8 mouse cellular contexts compared by ENCODE assay signal in the genomic region with DNA sequence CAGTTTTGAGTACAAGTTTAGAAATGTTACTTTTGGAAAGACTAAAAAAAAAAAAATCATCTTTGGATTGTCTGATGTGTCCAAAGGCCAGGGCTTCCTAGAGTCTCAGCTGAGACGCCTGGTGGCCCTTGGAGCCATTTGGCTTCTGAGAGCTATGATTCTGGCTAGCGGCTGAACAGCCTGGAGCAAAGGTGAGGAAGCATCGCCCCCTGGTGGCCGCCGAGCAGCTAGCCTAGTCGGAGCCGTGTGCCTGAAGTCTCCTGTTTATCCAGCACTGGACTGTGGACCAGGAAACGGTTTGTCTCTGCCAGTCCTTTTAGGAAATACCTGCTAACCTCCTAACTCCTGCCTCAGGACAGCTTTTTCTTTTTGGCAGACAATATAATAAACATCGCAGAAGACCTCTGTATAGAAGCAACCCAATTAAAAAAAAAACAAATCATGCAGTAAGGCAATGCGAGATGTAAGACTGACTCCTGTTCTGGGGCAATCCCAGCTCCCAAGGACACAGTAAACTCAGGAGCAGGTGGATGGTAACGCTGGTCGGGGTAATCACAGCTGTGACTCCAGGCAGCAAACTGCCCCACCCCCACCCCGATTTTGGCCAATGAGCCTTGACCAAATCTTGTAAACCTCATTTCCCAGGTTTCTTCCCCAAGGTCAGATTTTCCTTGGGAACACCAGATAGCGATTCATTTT. TPM values are rescaled to one million over a fixed set of nuclear protein-coding genes. Genes with fewer than 3 reads are reported as not detected.
DNase-seq lines count a peak whose midpoint lies in the region; ATAC-seq and TF ChIP-seq lines count a peak whose summit lies in the region.

No protein-coding gene starts in this region.

- peak; percentile 83 for ATAC-seq in erythroblast, adult 5-6 weeks (replicated peaks; ENCODE audit: low FRiP score, poor library complexity, severe bottlenecking)
- ATAC-seq in heart, postnatal 0 days (ENCODE audit: insufficient read depth, low read depth) = peak; percentile 78
- ATAC-seq in liver, embryonic 13.5 days (ENCODE audit: low read depth) = peak; percentile 70
- ATAC-seq in stomach, embryonic 14.5 days (ENCODE audit: insufficient number of reproducible peaks, insufficient read depth, low FRiP score, low read depth) = peak; percentile 76; the same call in 1 of the 2 replicates

- H3K4me2 ChIP-seq in heart, postnatal 0 days (ENCODE audit: low read depth, low read length) = no peak overlapping the region
- no peak overlapping the region for H3K4me2 ChIP-seq in liver, embryonic 13.5 days
- no peak overlapping the region for H3K4me2 ChIP-seq in stomach, embryonic 14.5 days (replicated peaks; ENCODE audit: low read depth, low read length)

- H3K27ac ChIP-seq in bone marrow, adult 2 months (ENCODE audit: control insufficient read depth, insufficient read depth, low read depth, low read length, poor library complexity) = no peak overlapping the region
- H3K27ac ChIP-seq in heart, postnatal 0 days (ENCODE audit: low read depth) = no peak overlapping the region
- no peak overlapping the region for H3K27ac ChIP-seq in liver, embryonic 13.5 days
- H3K27ac ChIP-seq in stomach, embryonic 14.5 days (ENCODE audit: low read length) = no peak overlapping the region

- TF ChIP-seq EP300 in heart, postnatal 0 days (IDR thresholded peaks at IDR 0.05; ENCODE audit: low read depth) = no peak

- no peak for TF ChIP-seq POLR2A in bone marrow, adult 2 months (IDR thresholded peaks at IDR 0.05; ENCODE audit: borderline replicate concordance, control insufficient read depth, low read depth, low read length)

- no peak overlapping the region for H3K9ac ChIP-seq in heart, postnatal 0 days (replicated peaks; ENCODE audit: low read depth, low read length)
- no peak overlapping the region for H3K9ac ChIP-seq in liver, embryonic 13.5 days
- no peak overlapping the region for H3K9ac ChIP-seq in stomach, embryonic 14.5 days (replicated peaks; ENCODE audit: low read depth, low read length)

- peak; percentile 73 for DNase-seq in CD4-positive helper T cell, adult 2 months (ENCODE audit: low read depth, low spot score)
- DNase-seq in heart, postnatal 0 days (ENCODE audit: low spot score) = peak; percentile 62
- peak; percentile 84 to 98 for DNase-seq in kidney, postnatal 36 days
- DNase-seq in liver, embryonic 13.5 days = peak; percentile 41
- DNase-seq in neural tube, embryonic 10.5 days (ENCODE audit: extremely low spot score, low spot score) = peak; percentile 91

- 23% methylated on average over 14 of the region's 14 CpGs for WGBS in bone marrow, adult 2 months
- WGBS in heart, postnatal 0 days = 23% methylated on average over 14 of the region's 14 CpGs
- WGBS in liver, embryonic 13.5 days (ENCODE audit: insufficient replicate concordance) = 26% methylated on average over 14 of the region's 14 CpGs
- WGBS in stomach, embryonic 14.5 days = 22% methylated on average over 14 of the region's 14 CpGs

- no peaks in the 10 kb centered on the region for H3K9me3 ChIP-seq in heart, postnatal 0 days (replicated peaks; ENCODE audit: control insufficient read depth, low read length)
- no peaks in the 10 kb centered on the region for H3K9me3 ChIP-seq in liver, embryonic 13.5 days (replicated peaks)
- no peaks in the 10 kb centered on the region for H3K9me3 ChIP-seq in stomach, embryonic 14.5 days (ENCODE audit: control insufficient read depth, low read depth, low read length)

- H3K4me3 ChIP-seq in bone marrow, adult 2 months (replicated peaks; ENCODE audit: control insufficient read depth, low read depth, low read length) = no peak overlapping the region
- H3K4me3 ChIP-seq in heart, postnatal 0 days (ENCODE audit: low read depth, low read length) = no peak overlapping the region
- H3K4me3 ChIP-seq in liver, embryonic 13.5 days (replicated peaks) = no peak overlapping the region
- H3K4me3 ChIP-seq in stomach, embryonic 14.5 days (ENCODE audit: low read depth, low read length) = no peak overlapping the region

- no peaks in the 10 kb centered on the region for H3K36me3 ChIP-seq in heart, postnatal 0 days (replicated peaks; ENCODE audit: control insufficient read depth, insufficient read depth, low read length)
- no peaks in the 10 kb centered on the region for H3K36me3 ChIP-seq in liver, embryonic 13.5 days
- no peaks in the 10 kb centered on the region for H3K36me3 ChIP-seq in stomach, embryonic 14.5 days (ENCODE audit: control insufficient read depth, insufficient read depth, low read length)

- no peaks in the 10 kb centered on the region for H3K4me1 ChIP-seq in bone marrow, adult 2 months (ENCODE audit: control insufficient read depth, insufficient read depth, low read length)
- H3K4me1 ChIP-seq in heart, postnatal 0 days (ENCODE audit: control insufficient read depth, insufficient read depth) = no peaks in the 10 kb centered on the region
- H3K4me1 ChIP-seq in liver, embryonic 13.5 days (replicated peaks) = no peaks in the 10 kb centered on the region
- H3K4me1 ChIP-seq in stomach, embryonic 14.5 days (ENCODE audit: control insufficient read depth, insufficient read depth, low read length) = no peaks in the 10 kb centered on the region

- H3K27me3 ChIP-seq in heart, postnatal 0 days (ENCODE audit: control insufficient read depth, insufficient read depth, low read length) = no peaks in the 10 kb centered on the region
- H3K27me3 ChIP-seq in liver, embryonic 13.5 days = no peaks in the 10 kb centered on the region
- no peaks in the 10 kb centered on the region for H3K27me3 ChIP-seq in stomach, embryonic 14.5 days (ENCODE audit: control insufficient read depth, insufficient read depth, low read length)

- peak; percentile 93 for TF ChIP-seq CTCF in bone marrow, adult 2 months (IDR thresholded peaks at IDR 0.05; ENCODE audit: control insufficient read depth, insufficient read depth, low read length)
- peak; percentile 85 for TF ChIP-seq CTCF in heart, postnatal 0 days (IDR thresholded peaks at IDR 0.05; ENCODE audit: low read depth)

RNA-seq across cellular contexts. Expression of a gene that starts 18.6 kb away (rescaled TPM):
- polyA plus RNA-seq in bone marrow, adult 2 months (2011; ENCODE audit: insufficient read depth, insufficient read length, low replicate concordance, missing spikeins) = 12.3 and 18.4 TPM in 2 replicates
- 14.8 and 21.9 TPM in 2 replicates for total RNA-seq in erythroblast, adult 5-6 weeks (2015; ENCODE audit: low replicate concordance)
- 6.0 and 6.6 TPM in 2 replicates for total RNA-seq in erythroblast, adult 5-6 weeks (2017; ENCODE audit: low replicate concordance)
- total RNA-seq in heart, postnatal 0 days (2014; rRNA removed; ENCODE audit: low replicate concordance) = 24.7 and 26.3 TPM in 2 replicates
- polyA plus RNA-seq in heart, postnatal 0 days (2015; fragmentation: Nextera tagmentation; extraction: Ambion mirVana) = 20.8 and 22.1 TPM in 2 replicates
- 25.7 and 28.9 TPM in 2 replicates for polyA plus RNA-seq in liver, embryonic 13.5 days (2015; fragmentation: Nextera tagmentation; extraction: Ambion mirVana)
- polyA plus RNA-seq in stomach, embryonic 14.5 days (2014; fragmentation: Nextera tagmentation; extraction: Ambion mirVana) = 50.1 and 56.0 TPM in 2 replicates

RNA-seq across cellular contexts. Expression of a gene that starts 49.4 kb away (rescaled TPM):
- polyA plus RNA-seq in bone marrow, adult 2 months (2011; ENCODE audit: insufficient read depth, insufficient read length, low replicate concordance, missing spikeins) = 1.2 and 3.4 TPM in 2 replicates
- 0.19 and 0.42 TPM in 2 replicates for total RNA-seq in erythroblast, adult 5-6 weeks (2015; ENCODE audit: low replicate concordance)
- total RNA-seq in erythroblast, adult 5-6 weeks (2017; ENCODE audit: low replicate concordance) = 0.42 and 0.60 TPM in 2 replicates
- 17.9 and 26.3 TPM in 2 replicates for total RNA-seq in heart, postnatal 0 days (2014; rRNA removed; ENCODE audit: low replicate concordance)
- 5.4 TPM in 2 replicates for polyA plus RNA-seq in heart, postnatal 0 days (2015; fragmentation: Nextera tagmentation; extraction: Ambion mirVana)
- 1.2 and 1.4 TPM in 2 replicates for polyA plus RNA-seq in liver, embryonic 13.5 days (2015; fragmentation: Nextera tagmentation; extraction: Ambion mirVana)
- polyA plus RNA-seq in stomach, embryonic 14.5 days (2014; fragmentation: Nextera tagmentation; extraction: Ambion mirVana) = 20.6 and 21.2 TPM in 2 replicates

Comparison
In these comparisons a context has a peak if more than half of its experiments do, and no peak if none do; other contexts are left out.
1. DNase-seq: peak in every context shown above with its lines; median percentile 91 in kidney, postnatal 36 days; 91 in neural tube, embryonic 10.5 days; 73 in CD4-positive helper T cell, adult 2 months; 62 in heart, postnatal 0 days; 41 in liver, embryonic 13.5 days.